Mouse (Mus musculus): ENCODE results near the gene Wdr20rt. TPM values are rescaled to one million over a fixed set of nuclear protein-coding genes. Genes with fewer than 3 reads are reported as not detected.

The Wdr20rt gene
- polyA plus RNA-seq, 1 experiment from 2014 or later = not detected

GRCm38 (mm10) chr12:65258212-65259138, 33.2 kb downstream of the Wdr20rt start:
- peak overlapping the region; percentile 34 for H3K4me2 ChIP-seq
- H3K27me3 ChIP-seq (replicated peaks) = no peaks in the 10 kb centered on the region
- 0 out of 2 replicates have a peak overlapping the region, but pooled peaks have one; percentile 28 for H3K27ac ChIP-seq (replicated peaks)
- H3K4me3 ChIP-seq (replicated peaks) = no peak overlapping the region; the same call in 1 of the 2 replicates
- WGBS = 41% methylated on average over 19 of the region's 19 CpGs
- peak; percentile 81 for ATAC-seq (ENCODE audit: low FRiP score)
- no peak overlapping the region for H3K9ac ChIP-seq (replicated peaks)
- H3K36me3 ChIP-seq = no peaks in the 10 kb centered on the region
- H3K9me3 ChIP-seq (replicated peaks) = no peaks in the 10 kb centered on the region
- H3K4me1 ChIP-seq = no peaks in the 10 kb centered on the region

GRCm38 (mm10) chr12:65259139-65260111, 34.1 kb downstream of the Wdr20rt start:
- Histone ChIP-seq H3K27me3 (replicated peaks) (no peaks in the 10 kb centered on the region), H3K27ac (replicated peaks) (0 out of 2 replicates have a peak overlapping the region, but pooled peaks have one; percentile 28), H3K4me3 (replicated peaks) (no peak overlapping the region), H3K4me2 (peak overlapping the region; percentile 34), H3K36me3 (no peaks in the 10 kb centered on the region), H3K4me1 (no peaks in the 10 kb centered on the region), H3K9ac (replicated peaks) (no peak overlapping the region), H3K9me3 (replicated peaks) (no peaks in the 10 kb centered on the region)
- WGBS = 69% methylated on average over 13 of the region's 13 CpGs
- ATAC-seq (ENCODE audit: low FRiP score) = no peak

GRCm38 (mm10) chr12:65268311-65268984, 43.1 kb downstream of the Wdr20rt start:
- H3K4me3 ChIP-seq (replicated peaks) = no peak overlapping the region
- H3K9ac ChIP-seq (replicated peaks) = no peak overlapping the region
- no peak for ATAC-seq (ENCODE audit: low FRiP score)
- no peaks in the 10 kb centered on the region for H3K36me3 ChIP-seq
- no peak overlapping the region for H3K4me2 ChIP-seq
- H3K4me1 ChIP-seq = no peaks in the 10 kb centered on the region
- H3K27me3 ChIP-seq (replicated peaks) = no peaks in the 10 kb centered on the region
- no peaks in the 10 kb centered on the region for H3K9me3 ChIP-seq (replicated peaks)
- 76% methylated on average over 5 of the region's 5 CpGs for WGBS
- no peak overlapping the region for H3K27ac ChIP-seq (replicated peaks)

GRCm38 (mm10) chr12:65269406-65269805, 44.1 kb downstream of the Wdr20rt start:
- 82% methylated on average over 5 of the region's 5 CpGs for WGBS
- Histone ChIP-seq H3K9ac (replicated peaks) (no peak overlapping the region), H3K36me3 (no peaks in the 10 kb centered on the region), H3K9me3 (replicated peaks) (no peaks in the 10 kb centered on the region), H3K4me2 (no peak overlapping the region), H3K27ac (replicated peaks) (no peak overlapping the region), H3K27me3 (replicated peaks) (no peaks in the 10 kb centered on the region), H3K4me1 (no peaks in the 10 kb centered on the region), H3K4me3 (replicated peaks) (no peak overlapping the region)
- no peak for ATAC-seq (ENCODE audit: low FRiP score)

- Histone ChIP-seq H3K36me3 (no peaks in the 10 kb centered on the region), H3K27ac (replicated peaks) (no peak overlapping the region), H3K9me3 (replicated peaks) (no peaks in the 10 kb centered on the region), H3K27me3 (replicated peaks) (no peaks in the 10 kb centered on the region), H3K4me2 (no peak overlapping the region), H3K9ac (replicated peaks) (no peak overlapping the region), H3K4me3 (replicated peaks) (no peak overlapping the region), H3K4me1 (no peaks in the 10 kb centered on the region)
- no peak for ATAC-seq (ENCODE audit: low FRiP score)
- 68% methylated on average over 4 of the region's 4 CpGs for WGBS
Measured at GRCm38 (mm10) chr12:65273807-65274206, 48.5 kb downstream of the Wdr20rt start.

Other genes starting within 250 kb of the Wdr20rt start
- 46.4 and 47.1 TPM in 2 replicates for gene Prpf39, start 189.2 kb upstream of the Wdr20rt start, polyA plus RNA-seq (2015; fragmentation: Nextera tagmentation; extraction: Ambion mirVana)
- gene Fkbp3, start 151.5 kb upstream of the Wdr20rt start, polyA plus RNA-seq (2015; fragmentation: Nextera tagmentation; extraction: Ambion mirVana) = 439 and 458 TPM in 2 replicates
- gene Fancm, start 149.9 kb upstream of the Wdr20rt start, polyA plus RNA-seq (2015; fragmentation: Nextera tagmentation; extraction: Ambion mirVana) = 8.1 TPM in 2 replicates
- gene Mis18bp1, start 52.9 kb upstream of the Wdr20rt start, polyA plus RNA-seq (2015; fragmentation: Nextera tagmentation; extraction: Ambion mirVana) = 7.4 and 18.2 TPM in 2 replicates

Data from neural tube, embryonic 15.5 days (tissue).